8 mouse cellular contexts compared by ENCODE assay signal in genomic region chr2:157434497-157434896, GRCm38 (mm10). TPM values are rescaled to one million over a fixed set of nuclear protein-coding genes. Genes with fewer than 3 reads are reported as not detected.
DNase-seq lines count a peak whose midpoint lies in the region; ATAC-seq lines count a peak whose summit lies in the region.

No protein-coding gene starts in this region.

- no peak overlapping the region for H3K4me3 ChIP-seq in midbrain, embryonic 14.5 days (replicated peaks; ENCODE audit: low read depth, low read length)

- 17% methylated on average over 6 of the region's 6 CpGs for WGBS in midbrain, embryonic 14.5 days

- no peaks in the 10 kb centered on the region for H3K9me3 ChIP-seq in midbrain, embryonic 14.5 days (ENCODE audit: control insufficient read depth, low read length)

- H3K4me1 ChIP-seq in midbrain, embryonic 14.5 days (ENCODE audit: control insufficient read depth, insufficient read depth, low read length) = peaks cover 18% of the 10 kb centered on the region

- peak overlapping the region; percentile 60 for H3K27ac ChIP-seq in midbrain, embryonic 14.5 days (replicated peaks; ENCODE audit: low read depth, low read length)

- H3K27me3 ChIP-seq in midbrain, embryonic 14.5 days (ENCODE audit: control insufficient read depth, insufficient read depth, low read length) = no peaks in the 10 kb centered on the region

- no peak overlapping the region for H3K4me2 ChIP-seq in midbrain, embryonic 14.5 days (ENCODE audit: low read length)

- H3K36me3 ChIP-seq in midbrain, embryonic 14.5 days (ENCODE audit: control insufficient read depth, insufficient read depth, low read length) = peaks cover 31% of the 10 kb centered on the region

- DNase-seq in cerebellum, adult 11-12 months = peak; percentile 42
- no peak for DNase-seq in cerebellum, adult 9-10 months
- DNase-seq in right cerebral cortex, adult 18-20 months = peak; percentile 68
- no peak for DNase-seq in right cerebral cortex, postnatal 25 days
- DNase-seq in kidney, postnatal 36 days = peak; percentile 36 to 46
- DNase-seq in midbrain, embryonic 14.5 days = peak; percentile 68
- DNase-seq in urinary bladder, postnatal 4 days (ENCODE audit: low spot score in 2 of 2) = peak; percentile 80 to 81
- DNase-seq in adrenal gland, adult 2 months = no peak

- ATAC-seq in midbrain, embryonic 14.5 days (ENCODE audit: low FRiP score, low TSS enrichment) = peak; percentile 46; the same call in 1 of the 2 replicates

- H3K9ac ChIP-seq in midbrain, embryonic 14.5 days (replicated peaks; ENCODE audit: low read length) = no peak overlapping the region

RNA-seq across cellular contexts. Expression of gene Src, which starts 16.3 kb away (rescaled TPM):
- 34.3 and 52.2 TPM in 2 replicates for polyA plus RNA-seq in midbrain, embryonic 14.5 days (2014; fragmentation: Nextera tagmentation; extraction: Ambion mirVana)
- 10 to 100 TPM; 12.6 to 22.7 TPM for total RNA-seq in adrenal gland, adult 2 months (2021)
- polyA plus RNA-seq in adrenal gland, adult 2 months (2012; rRNA removed) = 28.4 and 29.4 TPM in 2 replicates

Comparison
In these comparisons a context has a peak if more than half of its experiments do, and no peak if none do; other contexts are left out.
1. DNase-seq: peak in cerebellum, adult 11-12 months (single experiment), right cerebral cortex, adult 18-20 months (single experiment), kidney, postnatal 36 days (2 of 2), midbrain, embryonic 14.5 days (single experiment) and urinary bladder, postnatal 4 days (2 of 2); none in cerebellum, adult 9-10 months (single experiment), right cerebral cortex, postnatal 25 days (single experiment) and adrenal gland, adult 2 months (single experiment).